Mouse (Mus musculus) CH12.LX (cell line): ENCODE results near the gene Cc2d1b. TPM values are rescaled to one million over a fixed set of nuclear protein-coding genes. Genes with fewer than 3 reads are reported as not detected.
A peak's percentile ranks its signal among the peaks of the same experiment; 100 is the strongest.

Experiments
- DNase-seq: peaks from one replicate; pipeline ENCODE4 v3.0.0-alpha.2; 2013; ENCODE audit errors: extremely low read depth
- H3K27ac ChIP-seq: 2 replicates; pipeline ENCODE4 v1.5.1; 2012; ENCODE audit warnings: low read depth, mild to moderate bottlenecking, control low read depth, moderate library complexity; ENCODE audit not compliant: insufficient read depth
- H3K27me3 ChIP-seq: replicated peaks from 2 replicates; pipeline ENCODE3; 2012; ENCODE audit warnings: inconsistent platforms
- H3K36me3 ChIP-seq, 2 experiments: replicated peaks in 1 of 2; 2 replicates each; pipeline versions ENCODE3 to v1.6.1; 2012; ENCODE audit warnings: inconsistent platforms in 1 of 2, low read length in 1 of 2, mild to moderate bottlenecking in 1 of 2, mixed read lengths in 1 of 2, moderate library complexity in 1 of 2; ENCODE audit not compliant: control insufficient read depth in 1 of 2, insufficient read depth in 1 of 2
- H3K4me1 ChIP-seq, 2 experiments: 2 replicates each; pipeline ENCODE4 v1.6.1; 2012; ENCODE audit warnings: inconsistent platforms in 1 of 2, moderate library complexity in 1 of 2; ENCODE audit not compliant: insufficient read depth in 2 of 2, control insufficient read depth in 1 of 2
- H3K4me2 ChIP-seq: 2 replicates; pipeline ENCODE4 v1.6.1; 2012; ENCODE audit warnings: low read depth, mild to moderate bottlenecking, control low read depth; ENCODE audit not compliant: poor library complexity, insufficient read depth, severe bottlenecking
- H3K4me3 ChIP-seq, 3 experiments: fragments of 150-350 bp in 1 of 3; sonication (generic) in 1 of 3; replicated peaks in 1 of 3; 2 replicates each; pipeline versions ENCODE3 to v1.5.1; 2011 to 2012; ENCODE audit warnings: low read depth in 2 of 3, low read length in 2 of 3, mild to moderate bottlenecking in 2 of 3, moderate library complexity in 2 of 3, control low read depth in 1 of 3, improper control_type of control experiment in 1 of 3, inconsistent platforms in 1 of 3, mixed read lengths in 1 of 3; ENCODE audit not compliant: poor library complexity in 1 of 3
- H3K79me2 ChIP-seq: replicated peaks from 2 replicates; pipeline ENCODE4 v1.6.1; 2012; ENCODE audit warnings: mild to moderate bottlenecking, moderate library complexity; ENCODE audit not compliant: control insufficient read depth, poor library complexity, insufficient read depth, severe bottlenecking; ENCODE audit errors: extremely low read depth
- H3K9ac ChIP-seq: 2 replicates; pipeline ENCODE4 v1.6.1; 2012; ENCODE audit warnings: low read depth, mild to moderate bottlenecking, control low read depth, moderate library complexity; ENCODE audit not compliant: insufficient read depth
- H3K9me3 ChIP-seq: replicated peaks from 2 replicates; pipeline ENCODE3; 2012; ENCODE audit warnings: low read length, inconsistent platforms, mixed read lengths
- CHD1 ChIP-seq: IDR thresholded peaks from 2 replicates; pipeline ENCODE4 v1.6.1; 2012; ENCODE audit warnings: low read depth, low read length, improper control_type of control experiment, inconsistent platforms
- EP300 ChIP-seq: IDR thresholded peaks from 2 replicates; pipeline ENCODE4 v1.6.1; 2011; ENCODE audit warnings: low read length, improper control_type of control experiment
- KAT2A ChIP-seq: IDR thresholded peaks from 2 replicates; pipeline ENCODE4 v1.6.1; 2012; ENCODE audit warnings: low read length, improper control_type of control experiment, inconsistent platforms; ENCODE audit not compliant: insufficient replicate concordance
- MAX ChIP-seq: IDR thresholded peaks from 2 replicates; pipeline ENCODE4 v1.6.1; 2011; ENCODE audit warnings: low read length, improper control_type of control experiment
- MEF2A ChIP-seq: IDR thresholded peaks from 2 replicates; pipeline ENCODE4 v1.6.1; 2014; ENCODE audit warnings: low read depth, mild to moderate bottlenecking, inconsistent platforms, low read length, improper control_type of control experiment, borderline replicate concordance
- MXI1 ChIP-seq: IDR thresholded peaks from 2 replicates; pipeline ENCODE4 v1.6.1; 2011; ENCODE audit warnings: mild to moderate bottlenecking, low read depth, low read length, improper control_type of control experiment
- MYC ChIP-seq: IDR thresholded peaks from 2 replicates; pipeline ENCODE4 v1.6.1; 2011; ENCODE audit warnings: low read depth, mild to moderate bottlenecking, improper control_type of control experiment, low read length
- NELFE ChIP-seq: IDR thresholded peaks from 2 replicates; pipeline ENCODE4 v1.6.1; 2011; ENCODE audit warnings: low read depth, low read length, improper control_type of control experiment
- NRF1 ChIP-seq: IDR thresholded peaks from 2 replicates; pipeline ENCODE4 v1.6.1; 2014; ENCODE audit warnings: low read depth, mild to moderate bottlenecking, inconsistent platforms, low read length, improper control_type of control experiment, moderate library complexity
- PAX5 ChIP-seq: IDR thresholded peaks from 2 replicates; pipeline ENCODE4 v1.6.1; 2012; ENCODE audit warnings: low read length, inconsistent platforms, mixed read lengths
- POLR2AphosphoS2 ChIP-seq: IDR thresholded peaks from 2 replicates; pipeline ENCODE4 v1.6.1; 2011; ENCODE audit warnings: low read depth, low read length, improper control_type of control experiment
- RAD21 ChIP-seq: IDR thresholded peaks from 2 replicates; pipeline ENCODE4 v1.6.1; 2011; ENCODE audit warnings: low read depth, mild to moderate bottlenecking, low read length, improper control_type of control experiment, moderate library complexity
- RCOR1 ChIP-seq: conservative IDR thresholded peaks from 2 replicates; pipeline ENCODE4 v1.6.1; 2012; ENCODE audit warnings: low read depth, mild to moderate bottlenecking, inconsistent platforms, low read length, improper control_type of control experiment
- ZC3H11A ChIP-seq: IDR thresholded peaks from 2 replicates; pipeline ENCODE4 v1.6.1; 2012; ENCODE audit warnings: low read depth, mild to moderate bottlenecking, inconsistent platforms, low read length, improper control_type of control experiment
- dilution Hi-C: fragments of 300-500 bp; cut with MboI; formaldehyde crosslinking; loops from 2 replicates; pipeline ENCODE4 v1.14.3; 2020; ENCODE audit warnings: low sequenced_read_pairs; ENCODE audit not compliant: extremely low pct_unique_long_range_greater_than_20kb, extremely low pct_ligation_motif_present
- in situ Hi-C: fragments of 300-500 bp; cut with MboI; formaldehyde crosslinking; loops from 3 replicates; pipeline ENCODE4 v1.14.3; 2019; ENCODE audit warnings: low sequenced_read_pairs, low pct_ligation_motif_present, low pct_unique_long_range_greater_than_20kb, mixed read lengths
- polyA plus RNA-seq: library from polyadenylated mRNA; unstranded; fragments of >175 nt; gene quantifications from 2 replicates; pipeline ENCODE4 v1.2.1, GENCODE M21; 2012; ENCODE audit warnings: low read depth; ENCODE audit not compliant: insufficient read length
- total RNA-seq, 2 experiments: library from RNA; depleted of rRNA; stranded (reverse); fragments of 300-350 nt in 1 of 2; fragments of >200 nt in 1 of 2; gene quantifications; 2 replicates each; pipeline ENCODE4 v1.2.3; 2012 to 2014

Cc2d1b gene
- total and polyA plus RNA-seq, 3 experiments: 48.9 to 61.4 (median 57.5) TPM

- TF ChIP-seq KAT2A: peak; percentile 83
Observed at GRCm38 (mm10) chr4:108578840-108579742, 40.6 kb upstream of the Cc2d1b start, which contains the start of the genes Prpf38a and Orc1 (continued).

GRCm38 (mm10) chr4:108579743-108580411 lies 39.9 kb upstream of the Cc2d1b start:
- 0 out of 2 replicates have a peak overlapping the region, but pooled peaks have one; percentile 19 for H3K27ac ChIP-seq
- H3K4me3 ChIP-seq: peak overlapping the region; percentile 67 to 95 (median 95)
- in situ Hi-C loops (no loop called here), dilution Hi-C loops (no loop called here)
- peaks cover 46% of the 10 kb centered on the region for H3K79me2 ChIP-seq
- no peaks in the 10 kb centered on the region for H3K9me3 ChIP-seq
- H3K27me3 ChIP-seq: no peaks in the 10 kb centered on the region
- DNase-seq: no peak
- H3K36me3 ChIP-seq: peaks cover 11 to 28% of the 10 kb centered on the region in 2 experiments
- H3K4me2 ChIP-seq: peak overlapping the region; percentile 94
- peak; percentile 13; the same call in 1 of the 2 replicates for TF ChIP-seq MXI1
- peak; percentile 43; the same call in 1 of the 2 replicates for TF ChIP-seq MYC
- TF ChIP-seq CHD1: no peak
- TF ChIP-seq, all 38 proteins: peak for 2
- peak overlapping the region; percentile 53 for H3K9ac ChIP-seq
- peaks cover 0 to 19% of the 10 kb centered on the region in 2 experiments; a peak in 3 of 4 replicates for H3K4me1 ChIP-seq

- Histone ChIP-seq H3K4me2 (no peak overlapping the region), H3K79me2 (no peaks in the 10 kb centered on the region), H3K9ac (no peak overlapping the region), H3K4me1 (peaks cover 0 to 3% of the 10 kb centered on the region in 2 experiments; a peak in 2 of 4 replicates), H3K36me3 (peaks cover 12 to 87% of the 10 kb centered on the region in 2 experiments)
- in situ Hi-C loops: no loop called here
- no peak for TF ChIP-seq NRF1
- no peak for TF ChIP-seq MAX
- TF ChIP-seq MXI1: no peak
- no peak for TF ChIP-seq PAX5
- TF ChIP-seq RCOR1: no peak
- no peak for TF ChIP-seq EP300
- TF ChIP-seq ZC3H11A: no peak
- TF ChIP-seq MYC: no peak
- TF ChIP-seq MEF2A: no peak
- no peak for TF ChIP-seq RAD21
- TF ChIP-seq NELFE: no peak
- TF ChIP-seq POLR2AphosphoS2: no peak
- TF ChIP-seq, all 38 proteins: peak for 0
- dilution Hi-C loops: no loop called here
- Histone ChIP-seq H3K4me3 (no peak overlapping the region), H3K27me3 (no peaks in the 10 kb centered on the region), H3K9me3 (no peaks in the 10 kb centered on the region), H3K27ac (no peak overlapping the region)
- no peak for DNase-seq
Observed at GRCm38 (mm10) chr4:108593376-108593775, 26.4 kb upstream of the Cc2d1b start.
